Mouse (Mus musculus) kidney, embryonic 16.5 days (tissue): Measurements from ENCODE around the gene Olfr1391. TPM values are rescaled to one million over a fixed set of nuclear protein-coding genes. Genes with fewer than 3 reads are reported as not detected.

Experiments used
- ATAC-seq: fragments of 200-750 bp; cut with Nextera tagmentation; 2 replicates; pipeline ENCODE4 v1.8.0; 2017; ENCODE audit warnings: moderate TSS enrichment; ENCODE audit not compliant: low FRiP score, low TSS enrichment
- H3K27ac ChIP-seq: fragments of 300-500 bp; sonication (generic); 2 replicates; pipeline ENCODE4 v1.5.1; 2014; ENCODE audit warnings: low read length
- H3K27me3 ChIP-seq: fragments of 300-500 bp; sonication (generic); 2 replicates; pipeline ENCODE4 v1.6.1; 2014; ENCODE audit warnings: low read length, control low read depth, mixed read lengths; ENCODE audit not compliant: insufficient read depth
- H3K36me3 ChIP-seq: fragments of 300-500 bp; sonication (generic); 2 replicates; pipeline ENCODE4 v1.6.1; 2014; ENCODE audit warnings: low read length, control low read depth, mixed read lengths; ENCODE audit not compliant: insufficient read depth
- H3K4me1 ChIP-seq: fragments of 300-500 bp; sonication (generic); 2 replicates; pipeline ENCODE4 v1.6.1; 2014; ENCODE audit warnings: low read length, control low read depth, mixed read lengths; ENCODE audit not compliant: insufficient read depth
- H3K4me2 ChIP-seq: fragments of 300-500 bp; sonication (generic); replicated peaks from 2 replicates; pipeline ENCODE4 v1.6.1; 2014; ENCODE audit warnings: low read depth, low read length
- H3K4me3 ChIP-seq: fragments of 300-500 bp; sonication (generic); 2 replicates; pipeline ENCODE4 v1.5.1; 2014; ENCODE audit warnings: mild to moderate bottlenecking, low read length
- H3K9ac ChIP-seq: fragments of 300-500 bp; sonication (generic); replicated peaks from 2 replicates; pipeline ENCODE4 v1.6.1; 2014; ENCODE audit warnings: low read length
- H3K9me3 ChIP-seq: fragments of 300-500 bp; sonication (generic); 2 replicates; pipeline ENCODE4 v1.6.1; 2016; ENCODE audit warnings: low read length, control low read depth
- WGBS: fragments of 180-500 bp; shearing (Covaris S2); extraction: QIAGEN DNeasy Blood & Tissue Kit; methylation state at CpG from one replicate; pipeline ENCODE4 v1.1.7; 2014; 5-methylcytosine and 5-hydroxymethylcytosine counted together
- polyA plus RNA-seq: library from polyadenylated mRNA; unstranded; fragments of >200 nt; fragmentation: Nextera tagmentation; extraction: Ambion mirVana; gene quantifications from 2 replicates; pipeline ENCODE4 v1.2.1, GENCODE M21; 2015

Gene Olfr1391
- polyA plus RNA-seq, 1 experiment from 2014 or later = not detected

DNA sequence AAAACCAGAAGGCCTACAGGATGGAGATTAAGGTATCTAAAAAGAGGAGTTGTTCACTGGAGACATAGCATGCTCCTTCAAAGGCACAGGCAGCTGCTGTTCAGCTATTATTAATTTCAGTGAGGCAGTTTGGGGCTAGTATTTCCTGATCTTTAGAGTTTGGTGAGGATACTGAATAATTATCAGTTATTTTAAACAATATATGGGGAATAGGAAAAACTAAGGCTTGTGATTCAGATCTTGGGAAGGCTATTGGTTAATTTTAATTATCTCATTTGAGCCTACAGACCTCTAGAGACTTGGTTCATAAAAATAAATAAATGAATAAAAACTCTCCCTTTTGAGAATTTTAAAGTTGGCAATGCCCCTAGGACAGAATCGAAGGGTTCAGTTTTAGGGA lies 12.3 kb downstream of the Olfr1391 start, which contains the start of gene Olfr1390:
TSS of gene Olfr1390 (plus strand) at position 301 of the 400 bp plus-strand sequence.
- no peak within 1 kb of the TSS for H3K9ac ChIP-seq
- H3K4me2 ChIP-seq = no peak within 1 kb of the TSS
- H3K9me3 ChIP-seq = no peaks in the 10 kb centered on the region
- H3K27me3 ChIP-seq = no peaks in the 10 kb centered on the region
- no peak within 1 kb of the TSS for H3K27ac ChIP-seq
- ATAC-seq = no peak
- H3K4me3 ChIP-seq = no peak within 1 kb of the TSS
- H3K4me1 ChIP-seq = no peaks in the 10 kb centered on the region
- no peaks in the 10 kb centered on the region for H3K36me3 ChIP-seq
- WGBS = 93% methylated on average over 1 of the region's 1 CpGs

DNA sequence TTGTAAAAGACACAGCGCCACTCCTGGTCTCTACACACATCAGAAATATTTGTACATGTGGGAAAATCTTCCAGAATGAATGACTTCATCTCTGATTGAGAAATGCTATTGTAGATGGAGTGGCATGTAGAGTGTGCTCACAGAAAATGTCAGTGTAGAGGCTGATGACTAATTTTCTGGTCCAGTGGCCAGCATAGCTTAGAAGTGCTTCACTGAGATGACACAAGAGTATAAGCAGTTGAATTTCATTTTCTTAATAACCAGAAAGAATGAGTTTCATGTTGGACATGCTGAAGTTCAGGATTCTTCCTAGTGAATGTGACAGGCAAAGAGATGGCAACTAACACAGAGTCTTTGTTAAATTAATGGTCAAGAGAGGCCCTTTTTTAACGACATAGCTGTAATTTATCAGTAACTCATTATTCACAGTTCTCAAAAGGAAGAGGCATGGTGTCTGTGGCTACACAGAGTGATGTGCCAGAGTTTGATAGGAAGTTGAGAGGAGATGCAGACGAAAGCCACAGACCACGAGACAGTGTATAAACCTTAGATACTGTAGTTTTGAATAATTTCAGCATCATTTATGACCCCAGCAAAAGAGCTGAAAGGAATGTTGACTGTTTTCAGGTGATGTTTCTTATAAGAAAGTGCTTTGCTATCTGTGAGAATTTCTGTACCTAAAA lies 14.7 kb downstream of the Olfr1391 start:
- 62% methylated on average over 4 of the region's 4 CpGs for WGBS
- ATAC-seq = no peak

More for the DNA sequence above, 14.7 kb downstream of the Olfr1391 start:
- Histone ChIP-seq H3K4me1 (no peaks in the 10 kb centered on the region), H3K9ac (no peak overlapping the region), H3K4me3 (no peak overlapping the region), H3K4me2 (no peak overlapping the region), H3K36me3 (no peaks in the 10 kb centered on the region), H3K9me3 (no peaks in the 10 kb centered on the region), H3K27ac (no peak overlapping the region), H3K27me3 (no peaks in the 10 kb centered on the region)

Other genes starting within 250 kb of the Olfr1391 start
- gene Ifi47, start 246.2 kb upstream of the Olfr1391 start, polyA plus RNA-seq = 2.1 and 2.6 TPM in 2 replicates
- gene Olfr1396, start 207.9 kb upstream of the Olfr1391 start, polyA plus RNA-seq = 0.12 TPM in 1 of 2 replicates, not detected in the other
- not detected in 2 replicates for gene Olfr1395, start 180.5 kb upstream of the Olfr1391 start, polyA plus RNA-seq
- not detected in 2 replicates for gene Olfr1394, start 168.4 kb upstream of the Olfr1391 start, polyA plus RNA-seq
- gene Btnl9, start 135.6 kb upstream of the Olfr1391 start, polyA plus RNA-seq = 4.4 and 4.6 TPM in 2 replicates
- gene Zfp62, start 119.5 kb upstream of the Olfr1391 start, polyA plus RNA-seq = 45.6 and 46.3 TPM in 2 replicates
- 88.9 and 91.9 TPM in 2 replicates for gene Mgat1, start 78.6 kb upstream of the Olfr1391 start, polyA plus RNA-seq
- gene Olfr1393, start 44.4 kb upstream of the Olfr1391 start, polyA plus RNA-seq = not detected in 2 replicates
- gene Olfr1392, start 37.5 kb upstream of the Olfr1391 start, polyA plus RNA-seq = not detected in 2 replicates
- gene Olfr10, start 18.0 kb upstream of the Olfr1391 start, polyA plus RNA-seq = not detected in 2 replicates
- gene Olfr1390, start 12.4 kb downstream of the Olfr1391 start, polyA plus RNA-seq = not detected in 2 replicates
- not detected in 2 replicates for gene Olfr1389, start 100.3 kb downstream of the Olfr1391 start, polyA plus RNA-seq
- 0.05 TPM in 1 of 2 replicates, not detected in the other for gene Olfr1388, start 113.9 kb downstream of the Olfr1391 start, polyA plus RNA-seq
- not detected in 2 replicates for gene Olfr1387, start 132.6 kb downstream of the Olfr1391 start, polyA plus RNA-seq
- not detected in 2 replicates for gene Olfr1386, start 142.3 kb downstream of the Olfr1391 start, polyA plus RNA-seq
- gene Olfr1385, start 166.3 kb downstream of the Olfr1391 start, polyA plus RNA-seq = not detected in 2 replicates
- gene Olfr1384, start 184.0 kb downstream of the Olfr1391 start, polyA plus RNA-seq = not detected in 2 replicates
- gene Olfr1383, start 196.9 kb downstream of the Olfr1391 start, polyA plus RNA-seq = not detected in 2 replicates
- gene Olfr1382, start 205.5 kb downstream of the Olfr1391 start, polyA plus RNA-seq = not detected in 2 replicates
- gene Olfr1381, start 220.7 kb downstream of the Olfr1391 start, polyA plus RNA-seq = not detected in 2 replicates
- not detected in 2 replicates for gene Olfr1380, start 234.1 kb downstream of the Olfr1391 start, polyA plus RNA-seq